Mouse (Mus musculus) embryonic facial prominence, embryonic 13.5 days (tissue): Measurements from ENCODE around the gene Pou6f2. TPM values are rescaled to one million over a fixed set of nuclear protein-coding genes. Genes with fewer than 3 reads are reported as not detected.

Experiments
- ATAC-seq: fragments of 200-750 bp; cut with Nextera tagmentation; 2 replicates; pipeline ENCODE4 v1.8.0; 2017; ENCODE audit warnings: low read depth; ENCODE audit not compliant: insufficient number of reproducible peaks, insufficient read depth, low FRiP score, low TSS enrichment
- H3K27ac ChIP-seq: fragments of 300-500 bp; sonication (generic); 2 replicates; pipeline ENCODE4 v1.5.1; 2015; ENCODE audit warnings: moderate library complexity, mild to moderate bottlenecking, inconsistent platforms
- H3K27me3 ChIP-seq: fragments of 300-500 bp; sonication (generic); 2 replicates; pipeline ENCODE4 v1.6.1; 2015; ENCODE audit warnings: mild to moderate bottlenecking, inconsistent platforms
- H3K36me3 ChIP-seq: fragments of 300-500 bp; sonication (generic); 2 replicates; pipeline ENCODE4 v1.6.1; 2015; ENCODE audit warnings: mild to moderate bottlenecking, inconsistent platforms
- H3K4me1 ChIP-seq: fragments of 300-500 bp; sonication (generic); 2 replicates; pipeline ENCODE4 v1.6.1; 2015; ENCODE audit warnings: inconsistent platforms
- H3K4me2 ChIP-seq: fragments of 300-500 bp; sonication (generic); 2 replicates; pipeline ENCODE4 v1.6.1; 2015; ENCODE audit warnings: moderate library complexity, mild to moderate bottlenecking, inconsistent platforms
- H3K4me3 ChIP-seq: fragments of 300-500 bp; sonication (generic); 2 replicates; pipeline ENCODE4 v1.5.1; 2015; ENCODE audit warnings: mild to moderate bottlenecking, inconsistent platforms
- H3K9ac ChIP-seq: fragments of 300-500 bp; sonication (generic); 2 replicates; pipeline ENCODE4 v1.6.1; 2015; ENCODE audit warnings: mild to moderate bottlenecking, inconsistent platforms
- H3K9me3 ChIP-seq: fragments of 300-500 bp; sonication (generic); 2 replicates; pipeline ENCODE4 v1.6.1; 2016; ENCODE audit warnings: inconsistent platforms
- WGBS: fragments of 180-500 bp; shearing (Covaris S2); methylation state at CpG from one replicate; pipeline ENCODE4 v1.1.7; 2015; ENCODE audit warnings: mixed read lengths; 5-methylcytosine and 5-hydroxymethylcytosine counted together
- polyA plus RNA-seq: library from polyadenylated mRNA; unstranded; fragments of >200 nt; fragmentation: Nextera tagmentation; extraction: Ambion mirVana; gene quantifications from 2 replicates; pipeline ENCODE4 v1.2.1, GENCODE M21; 2015

Pou6f2 gene
- polyA plus RNA-seq, 1 experiment from 2014 or later: 0.25 TPM

GRCm38 (mm10) chr13:18309024-18309423 is 88.5 kb downstream of the Pou6f2 start:
- Histone ChIP-seq H3K9me3 (no peaks in the 10 kb centered on the region), H3K4me1 (peaks cover 8% of the 10 kb centered on the region; the same call in 1 of the 2 replicates), H3K9ac (no peak overlapping the region), H3K27ac (no peak overlapping the region), H3K36me3 (no peaks in the 10 kb centered on the region), H3K27me3 (no peaks in the 10 kb centered on the region), H3K4me3 (no peak overlapping the region), H3K4me2 (no peak overlapping the region)
- WGBS: 57% methylated on average over 7 of the region's 7 CpGs
- no peak for ATAC-seq

GRCm38 (mm10) chr13:18306506-18307145 is 90.9 kb downstream of the Pou6f2 start:
- WGBS: 87% methylated on average over 7 of the region's 7 CpGs
- no peak for ATAC-seq
- H3K36me3 ChIP-seq: no peaks in the 10 kb centered on the region

DNA sequence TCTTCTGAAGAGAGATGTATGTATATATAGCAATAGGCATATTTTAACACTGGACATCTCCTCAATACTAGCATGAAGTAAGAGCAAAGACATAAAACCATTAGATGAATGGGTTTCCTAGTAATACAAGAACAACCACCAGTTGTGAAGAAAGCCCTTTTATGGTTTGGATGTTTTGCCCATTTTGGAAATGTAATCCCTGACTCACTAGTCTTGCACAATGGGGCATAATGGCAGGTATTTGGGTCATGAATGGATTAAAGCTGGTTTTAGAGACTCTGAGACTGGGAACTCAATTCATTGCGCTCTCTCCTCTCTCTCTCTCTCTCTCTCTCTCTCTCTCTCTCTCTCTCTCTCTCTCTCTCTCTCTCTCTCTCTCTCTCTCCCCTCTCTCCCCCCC is 97.5 kb downstream of the Pou6f2 start:
- H3K4me2 ChIP-seq: no peak overlapping the region
- no peak overlapping the region for H3K27ac ChIP-seq
- WGBS: 94% methylated on average over 1 of the region's 1 CpGs
- no peak overlapping the region for H3K4me3 ChIP-seq
- no peaks in the 10 kb centered on the region for H3K27me3 ChIP-seq
- no peaks in the 10 kb centered on the region for H3K9me3 ChIP-seq
- H3K4me1 ChIP-seq: no peaks in the 10 kb centered on the region
- H3K9ac ChIP-seq: no peak overlapping the region
- no peaks in the 10 kb centered on the region for H3K36me3 ChIP-seq
- ATAC-seq: no peak

More at GRCm38 (mm10) chr13:18306506-18307145, 90.9 kb downstream of the Pou6f2 start:
- peaks cover 4% of the 10 kb centered on the region; the same call in 1 of the 2 replicates for H3K4me1 ChIP-seq
- H3K27me3 ChIP-seq: no peaks in the 10 kb centered on the region
- no peaks in the 10 kb centered on the region for H3K9me3 ChIP-seq
- no peak overlapping the region for H3K9ac ChIP-seq
- no peak overlapping the region for H3K4me3 ChIP-seq
- no peak overlapping the region for H3K27ac ChIP-seq
- H3K4me2 ChIP-seq: no peak overlapping the region

- H3K9ac ChIP-seq: no peak overlapping the region
- H3K4me3 ChIP-seq: no peak overlapping the region
- no peak for ATAC-seq
- H3K27me3 ChIP-seq: no peaks in the 10 kb centered on the region
- 93% methylated on average over 1 of the region's 1 CpGs for WGBS
- no peaks in the 10 kb centered on the region for H3K36me3 ChIP-seq
- no peaks in the 10 kb centered on the region for H3K9me3 ChIP-seq
- no peak overlapping the region for H3K27ac ChIP-seq
- peaks cover 6% of the 10 kb centered on the region; the same call in 1 of the 2 replicates for H3K4me1 ChIP-seq
- H3K4me2 ChIP-seq: no peak overlapping the region
Observed at GRCm38 (mm10) chr13:18293438-18293837, 104.0 kb downstream of the Pou6f2 start.

GRCm38 (mm10) chr13:18290253-18290914 is 107.1 kb downstream of the Pou6f2 start:
- Histone ChIP-seq H3K9me3 (no peaks in the 10 kb centered on the region), H3K9ac (no peak overlapping the region), H3K4me3 (no peak overlapping the region), H3K4me2 (no peak overlapping the region), H3K27me3 (no peaks in the 10 kb centered on the region), H3K27ac (no peak overlapping the region), H3K36me3 (no peaks in the 10 kb centered on the region), H3K4me1 (peaks cover 6% of the 10 kb centered on the region; the same call in 1 of the 2 replicates)
- whole genome bisulfite sequencing: 67% methylated on average over 4 of the region's 4 CpGs
- ATAC-seq: no peak

DNA sequence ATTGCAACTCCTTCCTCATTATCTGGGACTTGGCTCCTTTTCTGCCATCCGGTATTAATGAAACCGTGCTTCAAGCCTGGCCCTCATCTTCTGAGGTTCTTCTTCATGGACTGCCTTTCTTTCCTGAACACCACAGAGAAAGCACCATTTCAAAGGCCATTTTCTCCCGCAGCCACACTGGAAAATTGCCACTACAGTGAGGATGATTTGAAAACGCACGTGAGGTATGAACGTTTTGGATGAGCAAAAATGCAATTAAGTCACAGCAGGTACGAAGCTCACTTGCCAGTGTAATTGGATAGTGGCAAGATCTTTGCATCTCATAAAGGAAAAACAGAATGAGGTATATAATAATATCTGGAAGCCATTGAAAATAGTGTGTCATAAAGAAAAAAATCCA is 110.0 kb downstream of the Pou6f2 start:
- no peak for ATAC-seq

DNA sequence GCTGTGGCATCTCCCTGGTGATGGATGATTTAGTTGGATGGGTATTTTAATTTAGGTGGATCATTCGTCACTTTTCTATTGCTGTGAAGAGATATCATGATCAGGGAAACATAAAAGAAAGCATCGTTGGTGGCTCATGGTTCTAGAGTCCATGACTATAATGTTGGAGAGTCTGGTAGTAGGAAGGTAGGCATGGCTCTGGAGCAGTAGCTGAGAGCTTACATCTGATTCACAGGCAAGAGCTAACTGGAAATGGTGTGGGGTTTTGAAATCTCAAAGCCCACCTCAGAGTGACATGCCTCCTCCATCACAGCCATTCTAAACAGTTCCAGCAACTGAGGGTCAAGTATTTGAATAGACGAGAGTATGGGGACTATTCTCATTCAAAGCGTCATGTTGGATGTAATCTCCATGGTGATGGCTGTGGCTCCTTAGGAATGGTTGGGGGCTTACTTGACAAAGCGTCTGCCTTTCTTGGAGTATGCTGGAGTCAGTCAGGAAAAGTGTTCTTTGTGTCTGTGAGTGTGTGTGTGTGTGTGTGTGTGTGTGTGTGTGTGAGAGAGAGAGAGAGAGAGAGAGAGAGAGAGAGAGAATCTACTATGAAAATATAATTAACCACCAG is 115.0 kb downstream of the Pou6f2 start:
- no peak overlapping the region for H3K4me2 ChIP-seq
- WGBS: 74% methylated on average over 5 of the region's 5 CpGs
- no peak overlapping the region for H3K4me3 ChIP-seq
- no peaks in the 10 kb centered on the region for H3K27me3 ChIP-seq
- no peak overlapping the region for H3K9ac ChIP-seq
- H3K27ac ChIP-seq: no peak overlapping the region
- 0 out of 2 replicates have a peak, but pooled peaks cover 5% of the 10 kb centered on the region for H3K4me1 ChIP-seq
- no peak for ATAC-seq
- no peaks in the 10 kb centered on the region for H3K36me3 ChIP-seq
- H3K9me3 ChIP-seq: no peaks in the 10 kb centered on the region

More for the DNA sequence above, 110.0 kb downstream of the Pou6f2 start:
- Histone ChIP-seq H3K4me3 (no peak overlapping the region), H3K4me1 (peaks cover 6% of the 10 kb centered on the region; the same call in 1 of the 2 replicates), H3K9ac (no peak overlapping the region), H3K27ac (no peak overlapping the region), H3K27me3 (no peaks in the 10 kb centered on the region), H3K4me2 (no peak overlapping the region), H3K9me3 (no peaks in the 10 kb centered on the region), H3K36me3 (no peaks in the 10 kb centered on the region)
- WGBS: 77% methylated on average over 7 of the region's 7 CpGs

DNA sequence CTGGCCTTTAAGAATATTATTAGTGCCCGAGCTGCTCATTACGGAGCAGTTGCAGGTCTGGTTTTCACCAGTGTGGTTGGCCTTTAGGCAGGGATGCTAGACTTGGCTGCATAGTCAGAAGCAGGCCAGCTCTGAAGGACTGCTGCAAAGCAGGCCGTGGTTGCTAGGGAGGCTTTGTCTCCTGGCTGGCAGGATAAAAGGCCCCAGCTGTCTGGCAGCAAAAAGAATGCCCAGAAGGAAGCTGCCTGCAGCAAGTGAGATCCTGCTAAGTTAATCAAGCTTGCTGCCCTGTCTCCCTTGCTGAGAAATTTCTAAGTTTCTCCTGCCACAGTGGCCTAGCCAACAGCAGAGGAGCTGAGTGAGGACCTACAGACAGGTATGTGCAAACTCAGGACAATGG is 116.4 kb downstream of the Pou6f2 start:
- 40% methylated on average over 3 of the region's 3 CpGs for WGBS
- no peak for ATAC-seq
- H3K9ac ChIP-seq: no peak overlapping the region
- no peak overlapping the region for H3K4me3 ChIP-seq
- no peak overlapping the region for H3K4me2 ChIP-seq
- H3K9me3 ChIP-seq: no peaks in the 10 kb centered on the region
- no peak overlapping the region for H3K27ac ChIP-seq
- H3K27me3 ChIP-seq: no peaks in the 10 kb centered on the region
- 0 out of 2 replicates have a peak, but pooled peaks cover 5% of the 10 kb centered on the region for H3K4me1 ChIP-seq
- no peaks in the 10 kb centered on the region for H3K36me3 ChIP-seq

DNA sequence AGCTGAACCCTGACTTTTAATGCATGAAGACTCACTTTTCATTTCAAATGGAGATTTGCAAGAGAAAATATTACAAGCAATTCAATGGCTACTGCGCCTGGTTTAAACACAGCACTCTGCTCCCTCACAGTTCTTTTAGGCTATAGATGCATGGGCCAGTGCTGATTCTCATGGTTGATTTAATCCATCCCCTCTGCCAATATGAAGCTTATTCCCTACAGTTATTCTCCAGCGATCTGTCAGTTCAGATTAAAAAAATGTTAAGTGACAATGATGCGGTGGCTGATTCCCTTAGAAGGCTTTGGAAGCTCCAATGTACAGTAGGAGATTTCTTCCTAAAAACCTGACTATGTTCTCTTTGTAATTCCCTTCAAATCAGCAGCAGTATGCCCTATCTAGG is 144.4 kb downstream of the Pou6f2 start:
- Histone ChIP-seq H3K4me2 (no peak overlapping the region), H3K9me3 (no peaks in the 10 kb centered on the region), H3K27me3 (no peaks in the 10 kb centered on the region), H3K9ac (no peak overlapping the region), H3K27ac (no peak overlapping the region), H3K4me1 (no peaks in the 10 kb centered on the region), H3K36me3 (no peaks in the 10 kb centered on the region), H3K4me3 (no peak overlapping the region)
- WGBS: 83% methylated on average over 3 of the region's 3 CpGs
- ATAC-seq: no peak

- ATAC-seq: no peak
- Histone ChIP-seq H3K4me2 (peak overlapping the region; percentile 37), H3K4me3 (no peak overlapping the region), H3K9ac (no peak overlapping the region), H3K4me1 (no peaks in the 10 kb centered on the region), H3K9me3 (no peaks in the 10 kb centered on the region), H3K27me3 (peaks cover 27% of the 10 kb centered on the region), H3K36me3 (no peaks in the 10 kb centered on the region), H3K27ac (no peak overlapping the region)
- 7% methylated on average over 22 of the region's 22 CpGs for WGBS
Observed at GRCm38 (mm10) chr13:18218566-18219234, 178.8 kb downstream of the Pou6f2 start.

DNA sequence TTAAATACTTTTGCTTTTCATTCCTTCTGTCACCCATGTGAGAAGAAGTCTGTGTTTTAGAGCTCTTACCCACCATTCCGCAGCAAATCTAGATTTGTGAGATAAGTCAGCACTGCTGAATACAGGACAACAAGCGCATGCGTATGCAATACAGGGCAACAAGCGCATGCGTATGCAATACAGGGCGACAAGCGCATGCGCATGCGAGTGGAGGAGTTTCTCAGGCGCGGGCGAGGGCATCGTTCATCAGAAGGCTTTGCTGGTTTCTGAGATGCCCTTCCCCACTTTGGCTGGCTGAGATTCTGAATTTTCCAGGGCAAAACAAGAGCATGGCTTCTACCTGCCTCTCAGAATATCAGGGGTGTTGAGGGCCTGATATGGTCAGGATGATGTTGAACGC is 186.2 kb downstream of the Pou6f2 start:
- ATAC-seq: no peak
- Histone ChIP-seq H3K27ac (no peak overlapping the region), H3K4me3 (no peak overlapping the region), H3K9ac (no peak overlapping the region), H3K4me2 (no peak overlapping the region), H3K27me3 (peaks cover 6% of the 10 kb centered on the region; the same call in 1 of the 2 replicates), H3K4me1 (no peaks in the 10 kb centered on the region), H3K9me3 (no peaks in the 10 kb centered on the region), H3K36me3 (no peaks in the 10 kb centered on the region)
- WGBS: 93% methylated on average over 14 of the region's 14 CpGs
